Mouse (Mus musculus): ENCODE results near the gene Ddb2. TPM values are rescaled to one million over a fixed set of nuclear protein-coding genes. Genes with fewer than 3 reads are reported as not detected.

Ddb2 gene
- polyA plus RNA-seq (2012; rRNA removed): 2.1 and 3.3 TPM in 2 replicates

DNA sequence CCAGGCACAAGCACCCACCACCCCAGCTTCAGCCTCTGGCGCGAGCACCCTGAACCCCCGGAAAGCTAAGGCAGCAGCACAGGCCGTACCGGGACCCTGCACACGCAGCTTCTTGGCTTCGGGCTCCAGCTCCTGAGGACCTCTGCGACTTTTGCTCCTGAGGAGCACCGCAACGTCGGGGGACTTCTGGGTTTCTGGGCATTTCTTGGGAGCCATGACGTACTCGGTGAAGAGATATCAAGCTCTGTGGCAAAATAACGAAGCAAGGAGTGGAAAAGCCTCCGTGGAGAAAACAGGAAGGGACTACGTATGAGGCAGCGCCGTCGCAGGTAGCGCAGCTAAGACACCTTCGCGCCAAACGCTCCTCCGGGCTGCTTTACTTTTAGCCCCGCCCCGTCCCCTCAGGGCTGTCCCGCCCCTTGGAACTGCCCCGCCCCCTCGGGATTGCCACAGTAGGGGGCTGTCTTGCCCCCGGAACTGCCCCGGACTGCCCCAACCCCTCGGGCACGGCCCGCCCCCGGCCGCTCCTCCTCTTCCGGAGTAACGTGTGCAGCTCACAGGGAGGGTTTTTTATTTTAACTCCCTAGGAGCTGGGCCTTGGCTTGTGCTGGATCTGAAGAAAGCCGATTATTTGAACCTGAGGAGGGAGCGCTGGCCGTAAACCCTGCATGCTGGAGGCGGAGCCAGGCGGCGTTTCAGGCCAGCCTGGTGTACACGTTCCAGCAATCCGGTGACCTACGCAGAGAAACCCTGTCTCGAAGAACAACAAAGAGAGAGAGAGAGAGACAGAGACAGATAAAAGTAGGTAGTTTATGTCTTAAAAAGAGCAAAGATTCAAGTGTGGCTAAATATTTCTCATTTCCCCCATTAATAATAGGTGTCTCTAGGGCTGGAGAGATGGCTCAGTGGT is at the start of gene Ddb2:
Gene Ddb2, minus strand, starts transcription at position 382 of the 910 bp plus-strand sequence.
- WGBS: 1% methylated on average over 48 of the region's 48 CpGs
- TF ChIP-seq CTCF (IDR thresholded peaks at IDR 0.05; ENCODE audit: extremely low read depth, insufficient read length, insufficient replicate concordance, low read depth, low read length) (0 out of 2 replicates have a peak, but pooled peaks have one; percentile 26), POLR2A (IDR thresholded peaks at IDR 0.05; ENCODE audit: low read depth, low read length) (peak; percentile 64; the same call in 1 of the 2 replicates)
- Histone ChIP-seq H3K27me3 (ENCODE audit: control insufficient read depth, insufficient read depth, low read length) (no peaks in the 10 kb centered on the region), H3K4me3 (ENCODE audit: low read depth, low read length) (peak within 1 kb of the TSS; percentile 67), H3K36me3 (ENCODE audit: control insufficient read depth, insufficient read depth, low read length) (no peaks in the 10 kb centered on the region), H3K4me1 (ENCODE audit: control insufficient read depth, insufficient read depth, insufficient read length, low read length) (no peaks in the 10 kb centered on the region), H3K27ac (ENCODE audit: insufficient read depth, low read depth, low read length) (peak within 1 kb of the TSS; percentile 69)

GRCm38 (mm10) chr2:91285885-91286505 is 49.2 kb upstream of the Ddb2 start:
- Histone ChIP-seq H3K4me3 (ENCODE audit: low read depth, low read length) (no peak overlapping the region), H3K4me1 (ENCODE audit: control insufficient read depth, insufficient read depth, insufficient read length, low read length) (peaks cover 24% of the 10 kb centered on the region), H3K36me3 (ENCODE audit: control insufficient read depth, insufficient read depth, low read length) (no peaks in the 10 kb centered on the region), H3K27ac (ENCODE audit: insufficient read depth, low read depth, low read length) (no peak overlapping the region), H3K27me3 (ENCODE audit: control insufficient read depth, insufficient read depth, low read length) (no peaks in the 10 kb centered on the region)
- 15% methylated on average over 7 of the region's 7 CpGs for WGBS
- TF ChIP-seq CTCF (IDR thresholded peaks at IDR 0.05; ENCODE audit: extremely low read depth, insufficient read length, insufficient replicate concordance, low read depth, low read length) (peak; percentile 95), POLR2A (IDR thresholded peaks at IDR 0.05; ENCODE audit: low read depth, low read length) (no peak)

GRCm38 (mm10) chr2:91284375-91285199 is 47.8 kb upstream of the Ddb2 start:
- TF ChIP-seq CTCF (IDR thresholded peaks at IDR 0.05; ENCODE audit: extremely low read depth, insufficient read length, insufficient replicate concordance, low read depth, low read length) (no peak), POLR2A (IDR thresholded peaks at IDR 0.05; ENCODE audit: low read depth, low read length) (no peak)
- Histone ChIP-seq H3K27ac (ENCODE audit: insufficient read depth, low read depth, low read length) (no peak overlapping the region), H3K4me3 (ENCODE audit: low read depth, low read length) (no peak overlapping the region), H3K4me1 (ENCODE audit: control insufficient read depth, insufficient read depth, insufficient read length, low read length) (peaks cover 26% of the 10 kb centered on the region; the same call in 1 of the 2 replicates), H3K27me3 (ENCODE audit: control insufficient read depth, insufficient read depth, low read length) (no peaks in the 10 kb centered on the region), H3K36me3 (ENCODE audit: control insufficient read depth, insufficient read depth, low read length) (no peaks in the 10 kb centered on the region)
- WGBS: 55% methylated on average over 13 of the region's 13 CpGs

DNA sequence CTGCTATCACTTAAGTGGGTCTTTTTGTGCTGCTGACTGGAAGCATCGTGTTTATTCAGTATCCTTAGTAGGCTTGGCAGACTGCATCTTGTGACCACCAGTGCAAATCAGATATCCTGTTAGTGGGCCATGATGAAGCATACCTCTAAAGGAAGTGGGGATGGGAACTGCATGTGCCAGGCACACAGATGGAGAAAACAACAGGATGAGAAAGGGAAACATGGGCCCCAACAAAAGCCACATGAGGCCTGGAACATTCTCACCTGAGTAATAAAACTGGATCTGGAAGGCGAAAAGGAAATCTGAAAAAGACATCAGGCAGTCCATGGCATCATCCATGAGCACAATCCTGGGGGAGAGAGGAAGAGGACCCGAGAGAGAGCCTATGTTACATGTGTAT is 47.2 kb upstream of the Ddb2 start:
- H3K4me1 ChIP-seq (ENCODE audit: control insufficient read depth, insufficient read depth, insufficient read length, low read length): peaks cover 25% of the 10 kb centered on the region; the same call in 1 of the 2 replicates
- H3K27me3 ChIP-seq (ENCODE audit: control insufficient read depth, insufficient read depth, low read length): no peaks in the 10 kb centered on the region
- WGBS: 62% methylated on average over 3 of the region's 3 CpGs
- no peaks in the 10 kb centered on the region for H3K36me3 ChIP-seq (ENCODE audit: control insufficient read depth, insufficient read depth, low read length)
- TF ChIP-seq CTCF (IDR thresholded peaks at IDR 0.05; ENCODE audit: extremely low read depth, insufficient read length, insufficient replicate concordance, low read depth, low read length) (no peak), POLR2A (IDR thresholded peaks at IDR 0.05; ENCODE audit: low read depth, low read length) (no peak)
- no peak overlapping the region for H3K4me3 ChIP-seq (ENCODE audit: low read depth, low read length)
- no peak overlapping the region for H3K27ac ChIP-seq (ENCODE audit: insufficient read depth, low read depth, low read length)

GRCm38 (mm10) chr2:91281366-91281765 is 44.6 kb upstream of the Ddb2 start:
- 30% methylated on average over 5 of the region's 5 CpGs for WGBS
- Histone ChIP-seq H3K36me3 (ENCODE audit: control insufficient read depth, insufficient read depth, low read length) (peaks cover 3% of the 10 kb centered on the region), H3K27ac (ENCODE audit: insufficient read depth, low read depth, low read length) (no peak overlapping the region), H3K27me3 (ENCODE audit: control insufficient read depth, insufficient read depth, low read length) (no peaks in the 10 kb centered on the region), H3K4me3 (ENCODE audit: low read depth, low read length) (no peak overlapping the region), H3K4me1 (ENCODE audit: control insufficient read depth, insufficient read depth, insufficient read length, low read length) (peaks cover 12% of the 10 kb centered on the region; the same call in 1 of the 2 replicates)
- TF ChIP-seq POLR2A (IDR thresholded peaks at IDR 0.05; ENCODE audit: low read depth, low read length) (no peak), CTCF (IDR thresholded peaks at IDR 0.05; ENCODE audit: extremely low read depth, insufficient read length, insufficient replicate concordance, low read depth, low read length) (no peak)

DNA sequence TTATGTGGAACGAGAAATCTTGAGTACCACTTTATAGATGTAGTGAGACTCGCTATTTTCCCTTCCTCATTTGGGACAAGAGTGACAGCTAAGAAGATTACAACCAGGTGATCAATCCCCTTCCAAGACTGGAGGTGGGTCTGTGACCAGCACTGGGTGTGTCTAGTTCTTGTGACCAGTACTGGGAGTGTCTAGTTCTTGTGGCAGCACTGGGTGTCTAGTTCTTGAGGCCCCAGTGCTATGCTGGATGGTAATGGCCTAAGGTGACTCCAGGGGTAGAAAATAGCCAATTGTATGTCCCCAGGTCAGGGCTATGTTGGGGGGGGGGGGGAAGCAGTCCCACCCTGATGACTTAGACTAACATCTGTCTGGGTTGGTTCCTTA is 42.6 kb upstream of the Ddb2 start:
- no peak for TF ChIP-seq CTCF (IDR thresholded peaks at IDR 0.05; ENCODE audit: extremely low read depth, insufficient read length, insufficient replicate concordance, low read depth, low read length)
- TF ChIP-seq POLR2A (IDR thresholded peaks at IDR 0.05; ENCODE audit: low read depth, low read length): no peak
- H3K27me3 ChIP-seq (ENCODE audit: control insufficient read depth, insufficient read depth, low read length): no peaks in the 10 kb centered on the region
- H3K4me3 ChIP-seq (ENCODE audit: low read depth, low read length): no peak overlapping the region
- WGBS: 24% methylated on average over 2 of the region's 2 CpGs
- peak overlapping the region; percentile 29; the same call in 1 of the 2 replicates for H3K27ac ChIP-seq (ENCODE audit: insufficient read depth, low read depth, low read length)
- H3K4me1 ChIP-seq (ENCODE audit: control insufficient read depth, insufficient read depth, insufficient read length, low read length): peaks cover 9% of the 10 kb centered on the region; the same call in 1 of the 2 replicates
- H3K36me3 ChIP-seq (ENCODE audit: control insufficient read depth, insufficient read depth, low read length): peaks cover 21% of the 10 kb centered on the region

All from small intestine, adult 2 months (tissue).